Mouse (Mus musculus): ENCODE measurements at regions not wholly inside any gene's neighbourhood (a gene's known extent, or its start where the extent isn't known, plus 50 kb on each side); places are given as distances from the start of the nearest gene placed in this dataset.

- WGBS: 96% methylated on average over 3 of the region's 3 CpGs
- Histone ChIP-seq H3K4me2 (replicated peaks; ENCODE audit: low read depth, low read length) (no peak overlapping the region), H3K4me1 (ENCODE audit: insufficient read depth, low read depth, low read length) (no peaks in the 10 kb centered on the region), H3K9ac (replicated peaks; ENCODE audit: low read depth) (no peak overlapping the region), H3K9me3 (ENCODE audit: low read length) (no peaks in the 10 kb centered on the region), H3K27me3 (replicated peaks; ENCODE audit: insufficient read depth, low read length) (no peaks in the 10 kb centered on the region), H3K27ac (ENCODE audit: low read length) (no peak overlapping the region), H3K4me3 (ENCODE audit: low read depth, low read length) (no peak overlapping the region), H3K36me3 (ENCODE audit: insufficient read depth, low read length) (no peaks in the 10 kb centered on the region)
- ATAC-seq (no peak), DNase-seq (ENCODE audit: low spot score) (no peak)
- TF ChIP-seq EP300 (IDR thresholded peaks at IDR 0.05) (no peak), CTCF (IDR thresholded peaks at IDR 0.05) (no peak)
Measured at GRCm38 (mm10) chr10:37347661-37348060, 208.9 kb upstream of the Marcks start.

GRCm38 (mm10) chr10:37342675-37343074 lies 204.0 kb upstream of the Marcks start:
- no peaks in the 10 kb centered on the region for H3K4me1 ChIP-seq (ENCODE audit: insufficient read depth, low read depth, low read length)
- H3K27ac ChIP-seq (ENCODE audit: low read length): no peak overlapping the region
- no peaks in the 10 kb centered on the region for H3K36me3 ChIP-seq (ENCODE audit: insufficient read depth, low read length)
- H3K9me3 ChIP-seq (ENCODE audit: low read length): no peaks in the 10 kb centered on the region
- DNase-seq (ENCODE audit: low spot score): peak; percentile 46
- no peak for TF ChIP-seq CTCF (IDR thresholded peaks at IDR 0.05)
- TF ChIP-seq EP300 (IDR thresholded peaks at IDR 0.05): no peak
- H3K27me3 ChIP-seq (replicated peaks; ENCODE audit: insufficient read depth, low read length): no peaks in the 10 kb centered on the region
- H3K9ac ChIP-seq (replicated peaks; ENCODE audit: low read depth): no peak overlapping the region
- no peak overlapping the region for H3K4me3 ChIP-seq (ENCODE audit: low read depth, low read length)
- ATAC-seq: peak; percentile 41
- no peak overlapping the region for H3K4me2 ChIP-seq (replicated peaks; ENCODE audit: low read depth, low read length)

- WGBS: 67% methylated on average over 3 of the region's 3 CpGs
- peaks cover 4% of the 10 kb centered on the region for H3K4me1 ChIP-seq (ENCODE audit: insufficient read depth, low read depth, low read length)
- DNase-seq (ENCODE audit: low spot score) (no peak), ATAC-seq (no peak)
- no peak for TF ChIP-seq EP300 (IDR thresholded peaks at IDR 0.05)
- TF ChIP-seq CTCF (IDR thresholded peaks at IDR 0.05): no peak
- no peaks in the 10 kb centered on the region for H3K9me3 ChIP-seq (ENCODE audit: low read length)
- H3K4me3 ChIP-seq (ENCODE audit: low read depth, low read length): no peak overlapping the region
- no peak overlapping the region for H3K27ac ChIP-seq (ENCODE audit: low read length)
- no peaks in the 10 kb centered on the region for H3K36me3 ChIP-seq (ENCODE audit: insufficient read depth, low read length)
- no peaks in the 10 kb centered on the region for H3K27me3 ChIP-seq (replicated peaks; ENCODE audit: insufficient read depth, low read length)
- H3K4me2 ChIP-seq (replicated peaks; ENCODE audit: low read depth, low read length): no peak overlapping the region
- no peak overlapping the region for H3K9ac ChIP-seq (replicated peaks; ENCODE audit: low read depth)
Measured at GRCm38 (mm10) chr10:37339658-37340057, 200.9 kb upstream of the Marcks start.

- TF ChIP-seq CTCF (IDR thresholded peaks at IDR 0.05) (no peak), EP300 (IDR thresholded peaks at IDR 0.05) (no peak)
- H3K4me1 ChIP-seq (ENCODE audit: insufficient read depth, low read depth, low read length): peaks cover 4% of the 10 kb centered on the region
- H3K4me3 ChIP-seq (ENCODE audit: low read depth, low read length): no peak overlapping the region
- no peaks in the 10 kb centered on the region for H3K36me3 ChIP-seq (ENCODE audit: insufficient read depth, low read length)
- no peaks in the 10 kb centered on the region for H3K9me3 ChIP-seq (ENCODE audit: low read length)
- H3K27ac ChIP-seq (ENCODE audit: low read length): no peak overlapping the region
- WGBS: 60% methylated on average over 4 of the region's 4 CpGs
- no peak overlapping the region for H3K9ac ChIP-seq (replicated peaks; ENCODE audit: low read depth)
- no peak overlapping the region for H3K4me2 ChIP-seq (replicated peaks; ENCODE audit: low read depth, low read length)
- H3K27me3 ChIP-seq (replicated peaks; ENCODE audit: insufficient read depth, low read length): no peaks in the 10 kb centered on the region
- ATAC-seq (no peak), DNase-seq (ENCODE audit: low spot score) (peak; percentile 46)
Measured at GRCm38 (mm10) chr10:37338073-37338912, 199.6 kb upstream of the Marcks start.

- peak; percentile 82 for TF ChIP-seq EP300 (IDR thresholded peaks at IDR 0.05)
- no peak for TF ChIP-seq CTCF (IDR thresholded peaks at IDR 0.05)
- Histone ChIP-seq H3K4me2 (replicated peaks; ENCODE audit: low read depth, low read length) (no peak overlapping the region), H3K9ac (replicated peaks; ENCODE audit: low read depth) (no peak overlapping the region), H3K27ac (ENCODE audit: low read length) (no peak overlapping the region), H3K4me3 (ENCODE audit: low read depth, low read length) (no peak overlapping the region), H3K36me3 (ENCODE audit: insufficient read depth, low read length) (no peaks in the 10 kb centered on the region), H3K9me3 (ENCODE audit: low read length) (no peaks in the 10 kb centered on the region), H3K27me3 (replicated peaks; ENCODE audit: insufficient read depth, low read length) (no peaks in the 10 kb centered on the region), H3K4me1 (ENCODE audit: insufficient read depth, low read depth, low read length) (peaks cover 4% of the 10 kb centered on the region)
- 6% methylated on average over 3 of the region's 3 CpGs for WGBS
- peak; percentile 80 for DNase-seq (ENCODE audit: low spot score)
- ATAC-seq: peak; percentile 84
Measured at GRCm38 (mm10) chr10:37337172-37337620, 198.5 kb upstream of the Marcks start.

- Histone ChIP-seq H3K9me3 (ENCODE audit: low read length) (no peaks in the 10 kb centered on the region), H3K27me3 (replicated peaks; ENCODE audit: insufficient read depth, low read length) (no peaks in the 10 kb centered on the region), H3K36me3 (ENCODE audit: insufficient read depth, low read length) (no peaks in the 10 kb centered on the region), H3K9ac (replicated peaks; ENCODE audit: low read depth) (no peak overlapping the region), H3K4me3 (ENCODE audit: low read depth, low read length) (no peak overlapping the region), H3K4me1 (ENCODE audit: insufficient read depth, low read depth, low read length) (peaks cover 4% of the 10 kb centered on the region), H3K4me2 (replicated peaks; ENCODE audit: low read depth, low read length) (no peak overlapping the region), H3K27ac (ENCODE audit: low read length) (no peak overlapping the region)
- no peak for TF ChIP-seq EP300 (IDR thresholded peaks at IDR 0.05)
- 53% methylated on average over 3 of the region's 3 CpGs for WGBS
- DNase-seq (ENCODE audit: low spot score) (no peak), ATAC-seq (no peak)
Measured at GRCm38 (mm10) chr10:37335148-37335547, 196.4 kb upstream of the Marcks start.
